Mouse (Mus musculus) small intestine, adult 2 months (tissue): ENCODE measurements at regions not wholly inside any gene's neighbourhood (a gene's known extent, or its start where the extent isn't known, plus 50 kb on each side); places are given as distances from the start of the nearest gene placed in this dataset.

Experiments used
- H3K27ac ChIP-seq: fragments of 200-500 bp; 2 replicates; pipeline ENCODE4 v1.5.1; 2012; ENCODE audit warnings: low read depth, low read length, control low read depth, inconsistent platforms; ENCODE audit not compliant: insufficient read depth
- H3K27me3 ChIP-seq: fragments of 200-500 bp; 2 replicates; pipeline ENCODE4 v1.6.1; 2012; ENCODE audit warnings: mild to moderate bottlenecking, moderate library complexity, low read length, inconsistent platforms; ENCODE audit not compliant: control insufficient read depth, insufficient read depth
- H3K36me3 ChIP-seq: fragments of 200-500 bp; 2 replicates; pipeline ENCODE4 v1.6.1; 2012; ENCODE audit warnings: mild to moderate bottlenecking, low read length, control low read depth, inconsistent platforms; ENCODE audit not compliant: control insufficient read depth, insufficient read depth
- H3K4me1 ChIP-seq: fragments of 200-500 bp; 2 replicates; pipeline ENCODE4 v1.6.1; 2012; ENCODE audit warnings: low read length, inconsistent platforms, mixed read lengths; ENCODE audit not compliant: control insufficient read depth, insufficient read depth, insufficient read length
- H3K4me3 ChIP-seq: fragments of 200-500 bp; 2 replicates; pipeline ENCODE4 v1.5.1; 2012; ENCODE audit warnings: low read depth, mild to moderate bottlenecking, control low read depth, inconsistent platforms, low read length, moderate library complexity
- CTCF ChIP-seq: fragments of 200-500 bp; IDR thresholded peaks from 2 replicates; pipeline ENCODE4 v1.5.1; 2012; ENCODE audit warnings: low read depth, mild to moderate bottlenecking, control low read depth, inconsistent platforms, low read length, moderate library complexity, mixed read lengths; ENCODE audit not compliant: insufficient replicate concordance, insufficient read length; ENCODE audit errors: extremely low read depth
- POLR2A ChIP-seq: fragments of 200-500 bp; IDR thresholded peaks from 2 replicates; pipeline ENCODE4 v1.6.1; 2012; ENCODE audit warnings: low read depth, mild to moderate bottlenecking, control low read depth, inconsistent platforms, low read length, moderate library complexity
- WGBS: fragments of 180-500 bp; shearing (Covaris S2); methylation state at CpG from one replicate; pipeline ENCODE4 v1.1.7; 2018; 5-methylcytosine and 5-hydroxymethylcytosine counted together

DNA sequence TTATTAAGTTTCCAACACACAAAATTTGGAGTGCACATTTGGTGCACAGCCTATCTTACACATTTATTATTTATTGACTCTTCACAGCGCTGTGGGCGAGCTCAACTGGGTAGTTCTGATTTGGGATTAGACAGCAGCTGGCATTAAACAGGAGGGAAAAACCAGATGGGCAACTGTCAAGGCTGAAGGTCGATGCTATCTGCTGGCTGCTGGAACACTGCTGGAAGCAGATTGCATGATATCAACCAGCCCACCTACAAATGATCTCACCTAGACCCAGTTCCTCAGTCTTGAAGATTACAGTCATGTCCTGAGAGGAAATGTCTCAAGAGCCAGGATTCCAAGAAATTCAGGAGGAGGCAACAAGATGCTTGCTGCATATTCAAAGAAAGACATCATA is 91.0 kb upstream of the Arid1b start:
- no peaks in the 10 kb centered on the region for H3K36me3 ChIP-seq
- TF ChIP-seq CTCF: no peak
- TF ChIP-seq POLR2A: no peak
- no peak overlapping the region for H3K4me3 ChIP-seq
- H3K4me1 ChIP-seq: no peaks in the 10 kb centered on the region
- no peak overlapping the region for H3K27ac ChIP-seq
- WGBS: 29% methylated on average over 3 of the region's 3 CpGs
- no peaks in the 10 kb centered on the region for H3K27me3 ChIP-seq

DNA sequence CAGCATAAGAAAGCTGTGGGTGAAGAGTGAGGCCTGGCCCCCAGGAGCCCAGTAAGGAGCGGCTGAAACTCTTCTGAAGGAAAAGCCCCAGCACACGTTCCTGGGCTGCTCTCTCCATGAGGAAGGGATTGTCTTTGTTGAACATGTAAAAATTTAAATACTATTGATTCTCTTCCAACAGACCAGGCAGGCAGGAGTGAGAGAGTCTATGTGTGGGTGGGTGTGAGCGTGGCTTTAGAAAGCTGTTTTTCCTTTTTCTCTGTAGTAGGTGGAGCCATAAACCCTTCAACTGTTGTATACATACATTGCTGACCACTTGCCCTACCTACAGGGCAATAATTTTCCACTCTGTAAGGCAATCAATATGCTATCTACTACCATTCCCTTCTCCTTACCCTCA is 87.6 kb upstream of the Arid1b start:
- no peak overlapping the region for H3K27ac ChIP-seq
- H3K36me3 ChIP-seq: no peaks in the 10 kb centered on the region
- H3K4me1 ChIP-seq: no peaks in the 10 kb centered on the region
- H3K27me3 ChIP-seq: no peaks in the 10 kb centered on the region
- no peak for TF ChIP-seq CTCF
- TF ChIP-seq POLR2A: no peak
- H3K4me3 ChIP-seq: no peak overlapping the region
- 69% methylated on average over 3 of the region's 3 CpGs for WGBS

DNA sequence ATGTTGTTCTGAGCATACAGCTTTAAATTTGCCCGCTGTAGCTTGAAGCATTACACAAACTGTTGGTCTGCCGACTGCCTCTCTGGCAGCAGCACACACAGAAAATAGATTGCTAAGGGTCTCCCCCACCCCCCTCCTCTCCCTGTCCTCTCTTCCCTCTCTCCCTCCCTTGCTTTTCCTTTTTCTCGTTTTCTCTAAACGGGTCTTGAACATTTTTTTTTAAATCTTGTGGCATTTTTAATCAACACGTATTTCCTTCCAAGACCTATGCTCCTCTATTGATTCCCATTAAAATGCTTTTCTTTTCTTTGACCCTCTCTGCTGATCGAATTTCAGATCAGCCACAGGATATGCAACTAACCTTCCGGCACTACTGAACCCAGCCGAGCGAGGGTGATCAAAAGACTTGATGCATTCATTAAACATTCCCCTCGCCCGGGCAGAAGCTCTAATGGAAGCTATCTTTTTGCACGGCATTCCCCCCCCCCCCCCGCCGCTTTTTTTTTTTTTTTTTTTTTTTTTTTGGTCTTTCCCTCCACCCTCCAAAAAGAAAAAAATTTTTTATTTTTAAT is 86.9 kb upstream of the Arid1b start:
- H3K36me3 ChIP-seq: no peaks in the 10 kb centered on the region
- H3K27me3 ChIP-seq: no peaks in the 10 kb centered on the region
- peak overlapping the region; percentile 17; the same call in 1 of the 2 replicates for H3K27ac ChIP-seq
- no peaks in the 10 kb centered on the region for H3K4me1 ChIP-seq
- H3K4me3 ChIP-seq: peak overlapping the region; percentile 51
- WGBS: 4% methylated on average over 14 of the region's 14 CpGs
- no peak for TF ChIP-seq POLR2A

DNA sequence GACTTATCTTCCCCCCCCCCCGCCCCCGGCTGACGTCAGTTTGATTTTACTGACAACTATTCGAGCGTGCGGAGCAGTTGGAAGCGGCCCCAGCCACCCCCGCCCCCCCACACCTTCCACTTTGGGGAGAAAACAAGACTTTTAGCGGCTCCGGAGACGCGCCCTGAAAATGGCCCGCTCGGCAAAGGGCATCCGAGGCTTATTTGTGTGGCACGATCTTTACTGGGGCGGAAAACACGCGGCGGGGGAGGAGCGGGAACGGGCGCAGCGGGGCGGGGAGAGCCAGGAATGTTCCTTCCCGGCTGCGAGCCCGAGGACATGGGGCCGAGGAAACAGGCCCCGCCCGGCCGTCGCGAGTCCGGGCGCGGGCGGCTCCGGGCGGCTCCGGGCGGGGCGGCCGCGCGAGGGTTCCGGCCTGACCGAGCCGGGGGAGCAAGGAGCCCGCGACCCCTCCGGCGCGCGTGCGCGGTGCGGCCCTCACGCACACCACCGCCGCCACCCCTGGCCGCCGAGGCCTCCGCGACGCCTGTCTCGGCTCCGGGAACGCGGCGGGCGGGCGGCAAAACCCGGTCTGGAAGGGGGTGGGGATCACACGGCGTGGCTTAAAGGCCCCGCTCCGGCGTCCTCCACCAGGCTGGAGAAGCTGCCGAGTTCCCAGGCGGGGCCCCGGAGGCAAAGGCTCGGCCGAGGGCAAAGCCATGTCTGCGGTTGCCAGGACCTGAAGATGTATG is 86.1 kb upstream of the Arid1b start:
- under 1% methylated on average over 85 of the region's 85 CpGs for WGBS
- no peaks in the 10 kb centered on the region for H3K36me3 ChIP-seq
- H3K4me3 ChIP-seq: peak overlapping the region; percentile 98
- H3K27ac ChIP-seq: peak overlapping the region; percentile 58
- no peaks in the 10 kb centered on the region for H3K4me1 ChIP-seq
- no peaks in the 10 kb centered on the region for H3K27me3 ChIP-seq
- TF ChIP-seq POLR2A (peak; percentile 53; the same call in 1 of the 2 replicates), CTCF (no peak)

DNA sequence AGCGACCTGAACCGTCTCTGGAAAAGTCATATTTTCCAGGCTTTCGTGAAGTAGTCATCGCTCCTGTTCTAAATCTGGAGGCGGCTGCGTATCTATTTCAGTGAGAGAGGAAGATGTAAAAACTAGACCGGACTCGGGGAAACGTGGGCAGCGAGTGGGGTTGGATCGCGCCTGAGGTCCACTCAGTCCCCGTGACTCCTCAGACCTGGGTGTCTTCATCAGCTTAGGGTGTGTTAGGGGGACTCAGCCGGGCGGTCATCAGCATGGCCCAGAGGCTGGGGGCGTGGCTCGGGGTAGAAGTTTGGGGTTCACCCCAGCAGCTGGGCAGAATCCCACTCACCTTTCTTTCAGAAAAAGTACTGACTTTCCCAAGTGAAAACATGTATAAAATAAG is 85.6 kb upstream of the Arid1b start:
- WGBS: 2% methylated on average over 17 of the region's 17 CpGs
- no peaks in the 10 kb centered on the region for H3K4me1 ChIP-seq
- no peak for TF ChIP-seq CTCF
- TF ChIP-seq POLR2A: no peak
- H3K4me3 ChIP-seq: peak overlapping the region; percentile 98
- peak overlapping the region; percentile 58 for H3K27ac ChIP-seq
- H3K27me3 ChIP-seq: no peaks in the 10 kb centered on the region
- H3K36me3 ChIP-seq: no peaks in the 10 kb centered on the region

DNA sequence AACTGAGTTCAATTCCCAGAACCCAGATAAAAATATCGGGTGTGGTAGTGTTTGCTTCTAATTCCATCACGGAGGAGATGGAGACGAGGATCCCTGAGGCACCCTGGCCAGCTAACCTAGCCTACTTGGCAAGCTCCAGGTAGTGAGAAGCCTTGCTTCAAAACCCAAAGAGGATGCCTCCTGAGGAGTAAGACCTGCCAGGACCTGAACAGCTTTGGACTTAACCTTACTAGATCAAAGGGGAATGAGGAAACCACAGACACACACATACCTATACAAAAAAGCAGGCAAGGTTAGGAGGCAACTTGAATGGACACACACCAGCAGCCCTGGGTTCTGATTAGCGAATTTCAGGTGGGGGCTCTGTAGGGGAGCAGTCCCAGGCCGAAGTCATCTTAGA is 84.0 kb upstream of the Arid1b start:
- WGBS: 61% methylated on average over 5 of the region's 5 CpGs
- no peak overlapping the region for H3K27ac ChIP-seq
- TF ChIP-seq POLR2A (no peak), CTCF (no peak)
- H3K36me3 ChIP-seq: no peaks in the 10 kb centered on the region
- no peaks in the 10 kb centered on the region for H3K4me1 ChIP-seq
- H3K27me3 ChIP-seq: no peaks in the 10 kb centered on the region
- no peak overlapping the region for H3K4me3 ChIP-seq

DNA sequence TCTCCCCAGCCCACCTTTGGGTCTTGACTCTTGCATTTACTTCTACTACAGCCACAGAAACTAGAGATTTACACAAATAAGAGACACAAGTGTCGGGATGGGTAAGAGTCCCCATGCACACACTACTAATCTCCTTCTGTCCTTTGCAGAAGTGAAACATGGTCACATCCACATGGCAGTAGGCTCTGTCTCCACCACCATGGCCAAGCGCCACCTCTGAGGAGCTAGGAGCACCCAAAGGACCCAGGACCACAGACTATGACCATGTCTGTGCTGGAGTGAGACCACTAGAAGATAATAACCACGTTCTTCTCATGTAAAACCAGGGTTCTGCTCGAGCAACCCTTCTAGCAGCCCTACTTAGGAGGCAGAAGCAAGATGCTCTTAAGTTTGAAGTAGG is 81.1 kb upstream of the Arid1b start:
- TF ChIP-seq CTCF: no peak
- TF ChIP-seq POLR2A: no peak
- Histone ChIP-seq H3K4me1 (no peaks in the 10 kb centered on the region), H3K27ac (no peak overlapping the region), H3K4me3 (no peak overlapping the region), H3K27me3 (no peaks in the 10 kb centered on the region), H3K36me3 (no peaks in the 10 kb centered on the region)
- 85% methylated on average over 4 of the region's 4 CpGs for WGBS
